Mouse (Mus musculus): ENCODE data around the gene Mettl23. TPM values are rescaled to one million over a fixed set of nuclear protein-coding genes. Genes with fewer than 3 reads are reported as not detected.

Gene Mettl23
- polyA plus RNA-seq (2012) = 18.4 and 22.2 TPM in 2 replicates

GRCm38 (mm10) chr11:116843261-116844233, at the start of gene Mettl23, which contains the start of gene Jmjd6:
TSS of gene Mettl23 (plus strand) at chr11:116843278.
TSS of gene Jmjd6 (minus strand) at chr11:116843449.

GRCm38 (mm10) chr11:116827534-116828165, 15.4 kb upstream of the Mettl23 start, which contains the start of gene Mxra7:
TSS of gene Mxra7 (minus strand) at chr11:116828046.

GRCm38 (mm10) chr11:116852291-116852890, 9.3 kb downstream of the Mettl23 start, which contains the start of gene Mfsd11:
TSS of gene Mfsd11 (plus strand) at chr11:116852440.

GRCm38 (mm10) chr11:116852891-116853511, 9.9 kb downstream of the Mettl23 start, which contains the start of gene Srsf2:
TSS of gene Srsf2 (minus strand) at chr11:116853094.

Other genes starting within 250 kb of the Mettl23 start
- gene Rhbdf2, start 216.3 kb upstream of the Mettl23 start, polyA plus RNA-seq (2012) = 25.8 and 32.5 TPM in 2 replicates
- gene Prcd, start 189.7 kb upstream of the Mettl23 start, polyA plus RNA-seq (2012) = not detected in 2 replicates
- 0.11 and 0.12 TPM in 2 replicates for gene Cygb, start 189.0 kb upstream of the Mettl23 start, polyA plus RNA-seq (2012)
- gene St6galnac1, start 67.8 kb upstream of the Mettl23 start, polyA plus RNA-seq (2012) = not detected in 2 replicates
- gene Mxra7, start 15.2 kb upstream of the Mettl23 start, polyA plus RNA-seq (2012) = 1.9 and 3.2 TPM in 2 replicates
- gene Jmjd6, start 171 bp downstream of the Mettl23 start, polyA plus RNA-seq (2012) = 65.2 and 71.5 TPM in 2 replicates
- gene Mfsd11, start 9.2 kb downstream of the Mettl23 start, polyA plus RNA-seq (2012) = 13.9 and 16.1 TPM in 2 replicates
- gene Srsf2, start 9.8 kb downstream of the Mettl23 start, polyA plus RNA-seq (2012) = 1,376 and 1,382 TPM in 2 replicates
- gene Mgat5b, start 75.6 kb downstream of the Mettl23 start, polyA plus RNA-seq (2012) = not detected in 2 replicates

All from megakaryocyte-erythroid progenitor cell, adult 5 weeks (primary cell).